Comparison of ENCODE assay signal across 16 mouse cellular contexts in the genomic region with DNA sequence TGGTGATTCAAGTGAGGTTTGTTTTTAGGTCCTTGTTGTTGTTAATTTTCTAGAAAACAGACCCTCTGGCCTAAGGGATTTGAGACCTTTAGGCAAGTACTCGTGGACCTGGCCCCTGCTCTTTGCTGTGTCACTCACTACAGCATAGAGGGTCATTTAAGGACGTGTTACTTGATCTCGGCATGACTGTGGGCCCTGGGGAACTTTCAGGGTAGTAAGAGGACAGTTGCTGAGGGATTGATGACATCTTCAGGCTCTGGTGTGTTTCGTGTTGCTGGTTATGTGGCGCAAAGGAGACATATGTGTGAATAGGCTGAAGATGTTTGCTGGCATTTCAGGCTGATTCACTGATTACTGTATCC. TPM values are rescaled to one million over a fixed set of nuclear protein-coding genes. Genes with fewer than 3 reads are reported as not detected.
DNase-seq lines count a peak whose midpoint lies in the region; ATAC-seq and TF ChIP-seq lines count a peak whose summit lies in the region.
"Had no signal": no experiment of that assay in that cellular context is flagged by ENCODE, and none has a peak within 500 bp of the region (broad histone marks: within the 10 kb centered on the region; RNA-seq: fewer than 3 reads in every experiment).

No protein-coding gene starts in this region.

- no peaks in the 10 kb centered on the region for H3K27me3 ChIP-seq in forebrain, embryonic 11.5 days (ENCODE audit: control insufficient read depth, insufficient read depth, low read length)
- H3K27me3 ChIP-seq in forebrain, embryonic 15.5 days, result no peaks in the 10 kb centered on the region
- H3K27me3 ChIP-seq: CH12.LX; midbrain, embryonic 12.5 days had no signal

- WGBS in forebrain, embryonic 11.5 days, result 79% methylated on average over 5 of the region's 5 CpGs
- WGBS in forebrain, embryonic 15.5 days, result 78% methylated on average over 5 of the region's 5 CpGs

- no peak for TF ChIP-seq CTCF in layer of hippocampus, adult 2 months (conservative IDR thresholded peaks at IDR 0.05)

- no peak overlapping the region for H3K9ac ChIP-seq in forebrain, embryonic 11.5 days (ENCODE audit: low read length)
- H3K9ac ChIP-seq in forebrain, embryonic 15.5 days (replicated peaks), result no peak overlapping the region
- H3K9ac ChIP-seq: midbrain, embryonic 12.5 days had no signal

- no peak for ATAC-seq in forebrain, embryonic 11.5 days (replicated peaks; ENCODE audit: low FRiP score)
- no peak for ATAC-seq in forebrain, embryonic 15.5 days (replicated peaks)
- ATAC-seq: hindbrain, embryonic 16.5 days had no signal

- no peaks in the 10 kb centered on the region for H3K36me3 ChIP-seq in forebrain, embryonic 11.5 days (ENCODE audit: control insufficient read depth, insufficient read depth, low read length)
- H3K36me3 ChIP-seq in forebrain, embryonic 15.5 days, result peaks cover under 1% of the 10 kb centered on the region; the same call in 1 of the 2 replicates

- H3K4me3 ChIP-seq in forebrain, embryonic 11.5 days (ENCODE audit: low read depth, low read length), result no peak overlapping the region
- no peak overlapping the region for H3K4me3 ChIP-seq in forebrain, embryonic 15.5 days
- H3K4me3 ChIP-seq in layer of hippocampus, adult 2 months, result no peak overlapping the region
- H3K4me3 ChIP-seq: midbrain, embryonic 12.5 days; myocyte had no signal

- no peak overlapping the region for H3K27ac ChIP-seq in forebrain, embryonic 11.5 days (ENCODE audit: low read depth, low read length)
- no peak overlapping the region for H3K27ac ChIP-seq in forebrain, embryonic 15.5 days (replicated peaks)
- peak overlapping the region; percentile 78 for H3K27ac ChIP-seq in layer of hippocampus, adult 2 months
- H3K27ac ChIP-seq: midbrain, embryonic 12.5 days had no signal

- no peaks in the 10 kb centered on the region for H3K9me3 ChIP-seq in forebrain, embryonic 11.5 days (ENCODE audit: control insufficient read depth, low read length)
- no peaks in the 10 kb centered on the region for H3K9me3 ChIP-seq in forebrain, embryonic 15.5 days
- H3K9me3 ChIP-seq: midbrain, embryonic 12.5 days had no signal

- peak; percentile 26 for DNase-seq in forebrain, embryonic 11.5 days (ENCODE audit: low spot score)
- DNase-seq in layer of hippocampus, adult 2 months (ENCODE audit: low spot score in 2 of 2), result no peak
- DNase-seq in layer of hippocampus, adult 11-12 months (ENCODE audit: low spot score), result no peak
- DNase-seq in gastrocnemius, adult 18-20 months (ENCODE audit: low spot score), result peak; percentile 73
- DNase-seq in lung, postnatal 14 days, result peak; percentile 12
- no peak for DNase-seq in c-Kit-positive CD71-positive TER-119-positive erythroid progenitor cells, embryonic 14.5 days (ENCODE audit: low spot score)
- DNase-seq in thymus, postnatal 14 days, result no peak
- DNase-seq: adrenal gland, postnatal 10 days; cerebellum, adult 9-10 months; kidney, adult 9 months; thymus, postnatal 36 days had no signal

- H3K4me1 ChIP-seq in forebrain, embryonic 11.5 days (replicated peaks; ENCODE audit: control insufficient read depth, insufficient read depth, low read length), result peaks cover 5% of the 10 kb centered on the region; the same call in 1 of the 2 replicates
- H3K4me1 ChIP-seq in forebrain, embryonic 15.5 days, result peaks cover 22% of the 10 kb centered on the region

- no peak overlapping the region for H3K4me2 ChIP-seq in forebrain, embryonic 11.5 days (ENCODE audit: low read depth, low read length, severe bottlenecking)
- H3K4me2 ChIP-seq in forebrain, embryonic 15.5 days (replicated peaks), result no peak overlapping the region
- H3K4me2 ChIP-seq: midbrain, embryonic 12.5 days had no signal

RNA-seq across cellular contexts. Expression of gene Tnfrsf21, which starts 56.4 kb away (rescaled TPM):
- 33.4 and 35.3 TPM in 2 replicates for polyA plus RNA-seq in forebrain, embryonic 11.5 days (2014; fragmentation: Nextera tagmentation; extraction: Ambion mirVana)
- polyA plus RNA-seq in forebrain, embryonic 15.5 days (2015; fragmentation: Nextera tagmentation; extraction: Ambion mirVana), result 57.1 and 59.6 TPM in 2 replicates
- total RNA-seq in layer of hippocampus, adult 2 months (2021), result 100 to 1,000 TPM; 121 to 123 TPM
- 10 to 100 TPM; 18.4 TPM for total RNA-seq in gastrocnemius, adult 18-20 months (2021)
- total RNA-seq: CH12.LX had no signal

Comparison
In these comparisons a context has a peak if more than half of its experiments do, and no peak if none do; other contexts are left out.
1. DNase-seq: peak in forebrain, embryonic 11.5 days (single experiment), gastrocnemius, adult 18-20 months (single experiment) and lung, postnatal 14 days (single experiment); none in layer of hippocampus, adult 2 months (0 of 2), layer of hippocampus, adult 11-12 months (single experiment), c-Kit-positive CD71-positive TER-119-positive erythroid progenitor cells, embryonic 14.5 days (single experiment) and thymus, postnatal 14 days (single experiment).
2. RNA of gene Tnfrsf21, which starts 56.4 kb away (total RNA-seq): 121 to 123 TPM in layer of hippocampus, adult 2 months; 18.4 TPM in gastrocnemius, adult 18-20 months; every median in the first group is over 4 times any median in the second.